Mouse (Mus musculus) mouse trophoblast stem cell (cell line): ENCODE results near the gene Syt2.

ENCODE experiments used
- in situ Hi-C, 2 experiments: fragments of 300-500 bp; cut with MseI, MboI; formaldehyde crosslinking; loops; 2 replicates in 1 of 2; 3 replicates in 1 of 2; pipeline ENCODE4 v1.15.1; 2025

The Syt2 gene

GRCm38 (mm10) chr1:134737463-134737862 lies 91.0 kb downstream of the Syt2 start:
- in situ Hi-C loops = no loop called here

GRCm38 (mm10) chr1:134741433-134741832 lies 95.0 kb downstream of the Syt2 start:
- in situ Hi-C loops = loop anchor here in 1 of 2 experiments (10.0 kb wide), 1 partner anchor 113 kb away; no protein-coding TSS in a partner anchor

- in situ Hi-C loops = loop anchor here in 1 of 2 experiments (10.0 kb wide), 1 partner anchor 113 kb away; no protein-coding TSS in a partner anchor
These were observed 95.6 kb downstream of the Syt2 start for GRCm38 (mm10) chr1:134741946-134742661.

GRCm38 (mm10) chr1:134745648-134746047 lies 99.2 kb downstream of the Syt2 start:
- in situ Hi-C loops = loop anchor here in 1 of 2 experiments (10.0 kb wide), 1 partner anchor 109 kb away; no protein-coding TSS in a partner anchor

- in situ Hi-C loops = loop anchor here in 1 of 2 experiments (10.0 kb wide), 1 partner anchor 107 kb away; no protein-coding TSS in a partner anchor
These were observed 101.0 kb downstream of the Syt2 start for GRCm38 (mm10) chr1:134747236-134748174.

- in situ Hi-C loops = loop anchor here in 1 of 2 experiments (10.0 kb wide), 1 partner anchor 105 kb away; no protein-coding TSS in a partner anchor
These were observed 103.4 kb downstream of the Syt2 start for GRCm38 (mm10) chr1:134749889-134750288.

GRCm38 (mm10) chr1:134752447-134752846 lies 106.0 kb downstream of the Syt2 start:
- in situ Hi-C loops = no loop called here

- in situ Hi-C loops = no loop called here
These were observed 107.5 kb downstream of the Syt2 start for GRCm38 (mm10) chr1:134753751-134754630.

- in situ Hi-C loops = no loop called here
These were observed 108.3 kb downstream of the Syt2 start for GRCm38 (mm10) chr1:134754818-134755217.

- in situ Hi-C loops = no loop called here
These were observed 109.2 kb downstream of the Syt2 start for GRCm38 (mm10) chr1:134755548-134756189.

GRCm38 (mm10) chr1:134756190-134756873 lies 109.9 kb downstream of the Syt2 start:
- in situ Hi-C loops = no loop called here

- in situ Hi-C loops = no loop called here
These were observed 110.8 kb downstream of the Syt2 start for GRCm38 (mm10) chr1:134757230-134757629.

GRCm38 (mm10) chr1:134759133-134759532 lies 112.7 kb downstream of the Syt2 start:
- in situ Hi-C loops = no loop called here

- in situ Hi-C loops = no loop called here
These were observed 114.2 kb downstream of the Syt2 start for GRCm38 (mm10) chr1:134760642-134761041.

- in situ Hi-C loops = no loop called here
These were observed 115.1 kb downstream of the Syt2 start for GRCm38 (mm10) chr1:134761534-134761933.

GRCm38 (mm10) chr1:134763250-134763649 lies 116.8 kb downstream of the Syt2 start:
- in situ Hi-C loops = no loop called here

GRCm38 (mm10) chr1:134763776-134764438 lies 117.4 kb downstream of the Syt2 start:
- in situ Hi-C loops = no loop called here

GRCm38 (mm10) chr1:134764831-134765458 lies 118.5 kb downstream of the Syt2 start:
- in situ Hi-C loops = no loop called here

GRCm38 (mm10) chr1:134766448-134766847 lies 120.0 kb downstream of the Syt2 start:
- in situ Hi-C loops = no loop called here
